Mouse (Mus musculus): Measurements from ENCODE around the gene Mymk. TPM values are rescaled to one million over a fixed set of nuclear protein-coding genes. Genes with fewer than 3 reads are reported as not detected.

Gene Mymk
- polyA plus RNA-seq (2015; fragmentation: Nextera tagmentation; extraction: Ambion mirVana): 3.5 and 6.4 TPM in 2 replicates

DNA sequence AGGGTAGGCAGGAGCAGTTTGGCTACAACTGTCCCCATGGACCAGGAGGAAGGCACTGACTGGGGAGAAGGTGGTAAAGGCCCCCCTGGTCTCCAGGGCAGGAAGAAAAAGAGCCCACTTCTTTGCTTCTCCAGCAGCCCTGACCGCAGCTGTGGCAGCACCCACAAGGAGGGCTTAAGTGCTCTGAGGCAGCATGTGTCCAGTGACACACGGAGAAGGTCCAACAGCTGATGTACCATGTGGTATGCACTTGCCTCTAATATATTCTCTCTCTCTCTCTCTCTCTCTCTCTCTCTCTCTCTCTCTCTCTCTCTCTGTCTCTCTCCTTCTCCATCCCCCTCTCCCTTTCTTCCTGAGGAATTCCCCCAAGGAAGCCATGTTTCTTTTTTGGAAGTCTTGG is at the start of gene Mymk:
Gene Mymk, minus strand, starts transcription at position 202 of the 400 bp plus-strand sequence.
- Histone ChIP-seq H3K9ac (no peak within 1 kb of the TSS), H3K4me1 (peaks cover 15% of the 10 kb centered on the region)

GRCm38 (mm10) chr2:27120241-27120641 is 48.3 kb upstream of the Mymk start:
- Histone ChIP-seq H3K27me3 (peaks cover 4% of the 10 kb centered on the region), H3K36me3 (no peaks in the 10 kb centered on the region), H3K9me3 (no peaks in the 10 kb centered on the region), H3K27ac (peak overlapping the region; percentile 7; the same call in 1 of the 2 replicates), H3K4me1 (peaks cover 37% of the 10 kb centered on the region), H3K4me2 (no peak overlapping the region), H3K4me3 (no peak overlapping the region), H3K9ac (no peak overlapping the region)
- no peak for ATAC-seq (ENCODE audit: insufficient number of reproducible peaks, insufficient read depth, low FRiP score, low TSS enrichment, low read depth)
- 77% methylated on average over 8 of the region's 8 CpGs for WGBS

More for the DNA sequence above, at the start of gene Mymk:
- Histone ChIP-seq H3K4me2 (no peak within 1 kb of the TSS), H3K9me3 (no peaks in the 10 kb centered on the region), H3K27me3 (no peaks in the 10 kb centered on the region), H3K27ac (no peak within 1 kb of the TSS), H3K36me3 (no peaks in the 10 kb centered on the region), H3K4me3 (no peak within 1 kb of the TSS)
- 63% methylated on average over 2 of the region's 2 CpGs for WGBS
- ATAC-seq (ENCODE audit: insufficient number of reproducible peaks, insufficient read depth, low FRiP score, low TSS enrichment, low read depth): no peak

GRCm38 (mm10) chr2:27119766-27120165 is 47.8 kb upstream of the Mymk start:
- no peaks in the 10 kb centered on the region for H3K36me3 ChIP-seq
- peaks cover 37% of the 10 kb centered on the region for H3K4me1 ChIP-seq
- H3K4me3 ChIP-seq: no peak overlapping the region
- H3K9me3 ChIP-seq: no peaks in the 10 kb centered on the region
- peak overlapping the region; percentile 7; the same call in 1 of the 2 replicates for H3K27ac ChIP-seq
- H3K9ac ChIP-seq: no peak overlapping the region
- H3K4me2 ChIP-seq: no peak overlapping the region
- H3K27me3 ChIP-seq: peaks cover 4% of the 10 kb centered on the region
- no peak for ATAC-seq (ENCODE audit: insufficient number of reproducible peaks, insufficient read depth, low FRiP score, low TSS enrichment, low read depth)
- WGBS: 89% methylated on average over 2 of the region's 2 CpGs

- H3K9me3 ChIP-seq: no peaks in the 10 kb centered on the region
- H3K4me1 ChIP-seq: peaks cover 33% of the 10 kb centered on the region
- peaks cover 4% of the 10 kb centered on the region for H3K27me3 ChIP-seq
- no peak overlapping the region for H3K9ac ChIP-seq
- WGBS: 52% methylated on average over 4 of the region's 4 CpGs
- ATAC-seq (ENCODE audit: insufficient number of reproducible peaks, insufficient read depth, low FRiP score, low TSS enrichment, low read depth): no peak
- no peak overlapping the region for H3K4me3 ChIP-seq
- H3K36me3 ChIP-seq: no peaks in the 10 kb centered on the region
- H3K27ac ChIP-seq: no peak overlapping the region
- no peak overlapping the region for H3K4me2 ChIP-seq
Observed at GRCm38 (mm10) chr2:27118452-27118851, 46.5 kb upstream of the Mymk start.

GRCm38 (mm10) chr2:27114169-27114568 is 42.2 kb upstream of the Mymk start:
- WGBS: 88% methylated on average over 10 of the region's 10 CpGs
- Histone ChIP-seq H3K27me3 (peaks cover 9% of the 10 kb centered on the region; the same call in 1 of the 2 replicates), H3K27ac (no peak overlapping the region), H3K9ac (no peak overlapping the region), H3K36me3 (no peaks in the 10 kb centered on the region), H3K4me2 (no peak overlapping the region), H3K4me1 (no peaks in the 10 kb centered on the region), H3K4me3 (no peak overlapping the region), H3K9me3 (no peaks in the 10 kb centered on the region)
- no peak for ATAC-seq (ENCODE audit: insufficient number of reproducible peaks, insufficient read depth, low FRiP score, low TSS enrichment, low read depth)

DNA sequence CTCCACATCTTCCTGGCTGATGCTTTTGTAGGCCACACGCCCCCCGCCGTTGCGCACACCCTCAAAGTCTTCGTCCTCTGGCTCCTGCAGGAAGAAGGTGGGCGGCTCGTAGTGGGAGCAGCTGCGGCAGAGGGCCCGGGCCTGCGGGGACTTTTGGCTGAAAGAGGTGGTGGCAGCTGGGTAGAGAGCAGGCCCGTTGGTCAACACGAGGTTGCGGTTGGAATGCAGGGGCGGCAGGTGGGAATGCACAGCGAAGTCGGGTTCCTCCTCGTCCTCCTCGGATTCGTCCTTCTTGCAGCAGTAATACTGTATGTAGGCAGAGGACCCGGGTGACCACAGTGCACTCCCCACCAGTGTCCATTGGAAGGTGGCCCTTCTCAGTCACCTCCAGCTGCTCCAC is 40.6 kb upstream of the Mymk start:
- H3K4me3 ChIP-seq: no peak overlapping the region
- H3K9ac ChIP-seq: no peak overlapping the region
- no peaks in the 10 kb centered on the region for H3K9me3 ChIP-seq
- no peaks in the 10 kb centered on the region for H3K4me1 ChIP-seq
- H3K36me3 ChIP-seq: no peaks in the 10 kb centered on the region
- no peak overlapping the region for H3K27ac ChIP-seq
- no peak overlapping the region for H3K4me2 ChIP-seq
- H3K27me3 ChIP-seq: peaks cover 9% of the 10 kb centered on the region; the same call in 1 of the 2 replicates
- ATAC-seq (ENCODE audit: insufficient number of reproducible peaks, insufficient read depth, low FRiP score, low TSS enrichment, low read depth): no peak
- 84% methylated on average over 20 of the region's 20 CpGs for WGBS

GRCm38 (mm10) chr2:27109052-27109451 is 37.1 kb upstream of the Mymk start:
- H3K27ac ChIP-seq: no peak overlapping the region
- peaks cover 12% of the 10 kb centered on the region for H3K27me3 ChIP-seq
- no peaks in the 10 kb centered on the region for H3K9me3 ChIP-seq
- no peak overlapping the region for H3K9ac ChIP-seq
- no peaks in the 10 kb centered on the region for H3K36me3 ChIP-seq
- H3K4me1 ChIP-seq: peaks cover 15% of the 10 kb centered on the region
- no peak overlapping the region for H3K4me2 ChIP-seq
- ATAC-seq (ENCODE audit: insufficient number of reproducible peaks, insufficient read depth, low FRiP score, low TSS enrichment, low read depth): no peak
- WGBS: 86% methylated on average over 5 of the region's 5 CpGs
- no peak overlapping the region for H3K4me3 ChIP-seq

GRCm38 (mm10) chr2:27108144-27108543 is 36.2 kb upstream of the Mymk start:
- no peaks in the 10 kb centered on the region for H3K36me3 ChIP-seq
- peaks cover 12% of the 10 kb centered on the region for H3K27me3 ChIP-seq
- no peak overlapping the region for H3K4me3 ChIP-seq
- H3K4me2 ChIP-seq: no peak overlapping the region
- H3K27ac ChIP-seq: no peak overlapping the region
- no peak overlapping the region for H3K9ac ChIP-seq
- peaks cover 15% of the 10 kb centered on the region for H3K4me1 ChIP-seq
- no peak for ATAC-seq (ENCODE audit: insufficient number of reproducible peaks, insufficient read depth, low FRiP score, low TSS enrichment, low read depth)
- no peaks in the 10 kb centered on the region for H3K9me3 ChIP-seq
- WGBS: 65% methylated on average over 2 of the region's 2 CpGs

DNA sequence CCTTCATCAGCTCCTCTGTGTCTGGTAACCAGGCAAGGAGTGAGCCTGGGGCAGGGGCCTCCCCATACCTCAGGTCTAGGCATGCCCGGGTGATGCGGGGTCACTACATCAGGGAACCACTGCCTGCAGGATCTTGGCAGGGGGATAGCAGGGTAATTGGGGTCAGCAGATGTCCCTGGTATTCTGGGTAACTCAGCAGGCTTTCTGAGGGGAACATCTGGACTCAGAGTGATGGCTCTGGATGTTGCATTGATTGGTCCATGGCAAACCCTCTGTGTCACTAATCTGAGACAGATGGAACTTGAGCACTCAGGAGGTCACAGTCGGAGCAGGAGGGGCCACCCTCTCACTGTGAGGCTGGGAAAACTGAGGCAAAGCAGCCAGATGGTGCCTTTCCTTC is 34.8 kb upstream of the Mymk start:
- Histone ChIP-seq H3K9ac (no peak overlapping the region), H3K27ac (no peak overlapping the region), H3K4me1 (peaks cover 15% of the 10 kb centered on the region), H3K27me3 (peaks cover 12% of the 10 kb centered on the region), H3K36me3 (no peaks in the 10 kb centered on the region), H3K4me2 (no peak overlapping the region), H3K9me3 (no peaks in the 10 kb centered on the region), H3K4me3 (no peak overlapping the region)
- WGBS: 10% methylated on average over 3 of the region's 3 CpGs
- no peak for ATAC-seq (ENCODE audit: insufficient number of reproducible peaks, insufficient read depth, low FRiP score, low TSS enrichment, low read depth)

- no peak overlapping the region for H3K9ac ChIP-seq
- peaks cover 16% of the 10 kb centered on the region for H3K4me1 ChIP-seq
- H3K9me3 ChIP-seq: no peaks in the 10 kb centered on the region
- H3K27me3 ChIP-seq: peaks cover 7% of the 10 kb centered on the region
- no peak for ATAC-seq (ENCODE audit: insufficient number of reproducible peaks, insufficient read depth, low FRiP score, low TSS enrichment, low read depth)
- H3K27ac ChIP-seq: no peak overlapping the region
- WGBS: 66% methylated on average over 7 of the region's 7 CpGs
- H3K36me3 ChIP-seq: no peaks in the 10 kb centered on the region
- no peak overlapping the region for H3K4me2 ChIP-seq
- H3K4me3 ChIP-seq: no peak overlapping the region
Observed at GRCm38 (mm10) chr2:27103554-27103953, 31.6 kb upstream of the Mymk start.

DNA sequence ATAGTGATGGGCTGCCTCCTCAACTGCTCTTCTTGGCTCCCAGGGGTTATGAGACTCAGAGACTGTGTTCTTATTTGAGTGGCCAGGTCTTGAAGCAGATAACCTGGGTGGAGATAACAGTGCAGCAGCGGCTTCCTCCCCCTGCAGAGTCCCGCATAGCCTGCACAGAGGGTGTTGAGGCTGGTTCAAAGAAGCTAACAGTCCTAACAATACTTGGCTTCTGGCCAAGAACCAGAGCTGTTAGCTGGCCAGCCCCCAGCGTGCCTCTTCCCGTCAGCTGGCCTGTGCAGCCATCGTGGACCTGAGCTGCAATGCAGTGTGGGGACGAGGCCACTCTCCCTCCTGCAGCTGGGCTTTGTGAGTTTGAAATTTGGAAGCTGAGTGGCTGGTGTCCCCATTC is 25.8 kb upstream of the Mymk start:
- Histone ChIP-seq H3K36me3 (no peaks in the 10 kb centered on the region), H3K9ac (no peak overlapping the region), H3K27ac (peak overlapping the region; percentile 39; the same call in 1 of the 2 replicates), H3K4me3 (no peak overlapping the region), H3K4me2 (no peak overlapping the region), H3K27me3 (no peaks in the 10 kb centered on the region), H3K4me1 (peaks cover 27% of the 10 kb centered on the region), H3K9me3 (no peaks in the 10 kb centered on the region)
- 25% methylated on average over 6 of the region's 6 CpGs for WGBS
- no peak for ATAC-seq (ENCODE audit: insufficient number of reproducible peaks, insufficient read depth, low FRiP score, low TSS enrichment, low read depth)

DNA sequence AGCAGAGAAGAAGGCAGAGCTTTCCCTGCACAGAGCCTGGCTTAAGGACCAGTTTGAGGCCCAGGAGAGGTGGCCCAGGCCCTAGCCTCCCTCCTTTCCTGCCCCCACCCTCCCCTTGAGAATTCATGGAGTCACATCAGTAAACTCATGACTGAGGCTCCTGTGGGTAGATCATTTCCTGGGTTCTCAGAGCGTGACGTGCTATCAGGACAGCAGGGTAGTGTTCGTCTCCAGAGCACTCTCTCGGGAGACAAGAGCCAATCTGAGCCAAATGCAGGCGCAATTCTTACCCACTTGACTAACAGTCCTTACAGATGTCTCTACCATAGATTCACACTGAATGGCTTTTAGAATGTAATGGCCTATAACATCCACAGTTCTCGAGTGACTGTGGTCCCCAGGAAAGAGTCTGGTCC is 25.3 kb upstream of the Mymk start:
- no peak for ATAC-seq (ENCODE audit: insufficient number of reproducible peaks, insufficient read depth, low FRiP score, low TSS enrichment, low read depth)
- Histone ChIP-seq H3K9me3 (no peaks in the 10 kb centered on the region), H3K4me3 (no peak overlapping the region), H3K27ac (peak overlapping the region; percentile 39; the same call in 1 of the 2 replicates), H3K4me1 (peaks cover 27% of the 10 kb centered on the region), H3K4me2 (no peak overlapping the region), H3K36me3 (no peaks in the 10 kb centered on the region), H3K27me3 (no peaks in the 10 kb centered on the region), H3K9ac (no peak overlapping the region)
- WGBS: 63% methylated on average over 6 of the region's 6 CpGs
